Mouse (Mus musculus) kidney, postnatal 36 days (tissue): ENCODE measurements around the gene Paqr6.
A peak's percentile ranks its signal among the peaks of the same experiment; 100 is the strongest.
"Not testable (repeated sequence)": the region's sequence is repeated elsewhere in the genome, so short reads cannot be mapped to it uniquely, and the experiment has no call there.

ENCODE experiments used
- DNase-seq, 2 experiments: peaks; one replicate each; pipeline ENCODE4 v3.0.0; 2021 to 2022; ENCODE audit warnings: mixed read lengths in 2 of 2

Gene Paqr6

GRCm38 (mm10) chr3:88366830-88367428, 2.5 kb downstream of the Paqr6 start:
- DNase-seq: peak; percentile 35 to 66

- not testable (repeated sequence) for DNase-seq
Measured at GRCm38 (mm10) chr3:88367517-88367916, 3.1 kb downstream of the Paqr6 start.

GRCm38 (mm10) chr3:88368511-88368910, 4.1 kb downstream of the Paqr6 start:
- DNase-seq: not testable (repeated sequence)

GRCm38 (mm10) chr3:88372643-88373042, 8.3 kb downstream of the Paqr6 start, which contains the start of gene Bglap3:
Gene Bglap3 (minus strand): TSS chr3:88372743.
- not testable (repeated sequence) for DNase-seq

GRCm38 (mm10) chr3:88375750-88376626, 11.6 kb downstream of the Paqr6 start:
- peak; percentile 31 to 55 for DNase-seq

GRCm38 (mm10) chr3:88376644-88377043, 12.3 kb downstream of the Paqr6 start:
- DNase-seq: not testable (repeated sequence)

- not testable (repeated sequence) for DNase-seq
Measured at GRCm38 (mm10) chr3:88378599-88378998, 14.2 kb downstream of the Paqr6 start, which contains the start of gene Bglap2. Gene Bglap2 (minus strand): TSS chr3:88378699.

- DNase-seq: peak; percentile 32 to 66
Measured at GRCm38 (mm10) chr3:88381389-88382315, 17.3 kb downstream of the Paqr6 start.

GRCm38 (mm10) chr3:88382383-88382782, 18.0 kb downstream of the Paqr6 start:
- not testable (repeated sequence) for DNase-seq

GRCm38 (mm10) chr3:88384364-88384763, 20.0 kb downstream of the Paqr6 start, which contains the start of gene Bglap:
Gene Bglap (minus strand): TSS chr3:88384464.
- no peak for DNase-seq

- DNase-seq: no peak
Measured at GRCm38 (mm10) chr3:88393776-88394375, 29.5 kb downstream of the Paqr6 start.

GRCm38 (mm10) chr3:88395288-88395687, 30.9 kb downstream of the Paqr6 start:
- DNase-seq: no peak

- no peak for DNase-seq
Measured at GRCm38 (mm10) chr3:88395742-88396141, 31.4 kb downstream of the Paqr6 start.

- DNase-seq: no peak
Measured at GRCm38 (mm10) chr3:88398666-88399065, 34.3 kb downstream of the Paqr6 start.

GRCm38 (mm10) chr3:88403522-88404230, 39.3 kb downstream of the Paqr6 start:
- DNase-seq: no peak

GRCm38 (mm10) chr3:88407090-88407489, 42.7 kb downstream of the Paqr6 start:
- peak; percentile 70 to 75 for DNase-seq

- DNase-seq: no peak
Measured at GRCm38 (mm10) chr3:88407529-88407928, 43.1 kb downstream of the Paqr6 start.

- DNase-seq: peak in 1 of 2 experiments; percentile 28
Measured at GRCm38 (mm10) chr3:88408953-88409352, 44.6 kb downstream of the Paqr6 start.

- DNase-seq: peak; percentile 96 to 98
Measured at GRCm38 (mm10) chr3:88409741-88410644, 45.6 kb downstream of the Paqr6 start, which contains the start of gene Pmf1. Gene Pmf1 (minus strand): TSS chr3:88410331.

GRCm38 (mm10) chr3:88410645-88411031, 46.3 kb downstream of the Paqr6 start:
- DNase-seq: peak; percentile 14 to 38
